Mouse (Mus musculus) kidney, embryonic 15.5 days (tissue): ENCODE measurements around the gene Mafg. TPM values are rescaled to one million over a fixed set of nuclear protein-coding genes. Genes with fewer than 3 reads are reported as not detected.
A peak's percentile ranks its signal among the peaks of the same experiment; 100 is the strongest.

Experiments used
- ATAC-seq: fragments of 200-750 bp; cut with Nextera tagmentation; replicated peaks from 2 replicates; pipeline ENCODE4 v1.8.0; 2017; ENCODE audit warnings: moderate TSS enrichment; ENCODE audit not compliant: low FRiP score
- H3K27ac ChIP-seq: fragments of 300-500 bp; sonication (generic); 2 replicates; pipeline ENCODE4 v1.5.1; 2015; ENCODE audit warnings: mild to moderate bottlenecking, inconsistent platforms
- H3K27me3 ChIP-seq: fragments of 300-500 bp; sonication (generic); 2 replicates; pipeline ENCODE4 v1.6.1; 2015; ENCODE audit warnings: inconsistent platforms
- H3K36me3 ChIP-seq: fragments of 300-500 bp; sonication (generic); 2 replicates; pipeline ENCODE4 v1.6.1; 2015; ENCODE audit warnings: inconsistent platforms
- H3K4me1 ChIP-seq: fragments of 300-500 bp; sonication (generic); 2 replicates; pipeline ENCODE4 v1.6.1; 2015; ENCODE audit warnings: inconsistent platforms
- H3K4me2 ChIP-seq: fragments of 300-500 bp; sonication (generic); 2 replicates; pipeline ENCODE4 v1.6.1; 2015; ENCODE audit warnings: moderate library complexity, mild to moderate bottlenecking, inconsistent platforms
- H3K4me3 ChIP-seq: fragments of 300-500 bp; sonication (generic); replicated peaks from 2 replicates; pipeline ENCODE4 v1.5.1; 2015; ENCODE audit warnings: mild to moderate bottlenecking, inconsistent platforms
- H3K9ac ChIP-seq: fragments of 300-500 bp; sonication (generic); 2 replicates; pipeline ENCODE4 v1.6.1; 2015; ENCODE audit warnings: mild to moderate bottlenecking, inconsistent platforms
- H3K9me3 ChIP-seq: fragments of 300-500 bp; sonication (generic); replicated peaks from 2 replicates; pipeline ENCODE4 v1.6.1; 2016; ENCODE audit warnings: inconsistent platforms
- WGBS: fragments of 180-500 bp; shearing (Covaris S2); methylation state at CpG from one replicate; pipeline ENCODE4 v1.1.7; 2015; ENCODE audit warnings: mixed read lengths; 5-methylcytosine and 5-hydroxymethylcytosine counted together
- polyA plus RNA-seq: library from polyadenylated mRNA; unstranded; fragments of >200 nt; fragmentation: Nextera tagmentation; extraction: Ambion mirVana; gene quantifications from 2 replicates; pipeline ENCODE4 v1.2.1, GENCODE M21; 2015

The Mafg gene
- polyA plus RNA-seq, 1 experiment from 2014 or later: 35.9 TPM

DNA sequence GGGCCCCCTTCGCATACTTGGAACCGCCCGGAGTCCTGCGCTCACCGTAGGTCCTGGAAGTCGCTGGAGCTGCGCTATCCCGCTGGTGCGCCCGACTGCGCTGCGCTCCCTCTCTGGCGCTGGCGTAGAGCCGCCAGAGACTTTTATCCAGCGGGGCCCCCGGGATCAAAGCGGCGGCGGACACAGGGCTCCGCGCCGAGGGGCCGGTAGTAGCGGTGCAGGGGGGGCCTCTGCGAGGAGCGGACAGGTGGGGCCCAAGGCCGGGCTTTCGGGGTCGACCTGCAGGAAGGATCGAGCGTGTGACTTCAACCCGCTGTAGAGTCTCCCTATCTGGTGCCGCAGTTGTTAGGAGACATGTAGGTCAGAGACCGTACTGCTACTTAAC lies 27.7 kb upstream of the Mafg start, which contains the start of gene Notum:
Notum (minus strand) TSS at position 100 of the 385 bp plus-strand sequence.
- ATAC-seq: peak; percentile 17; the same call in 1 of the 2 replicates
- Histone ChIP-seq H3K4me2 (peak within 1 kb of the TSS; percentile 83), H3K4me1 (peaks cover 28% of the 10 kb centered on the region), H3K36me3 (no peaks in the 10 kb centered on the region), H3K4me3 (peak within 1 kb of the TSS; percentile 51), H3K9me3 (no peaks in the 10 kb centered on the region), H3K9ac (peak within 1 kb of the TSS; percentile 36), H3K27me3 (peaks cover 79% of the 10 kb centered on the region), H3K27ac (peak within 1 kb of the TSS; percentile 18; the same call in 1 of the 2 replicates)
- under 1% methylated on average over 35 of the region's 35 CpGs for WGBS

DNA sequence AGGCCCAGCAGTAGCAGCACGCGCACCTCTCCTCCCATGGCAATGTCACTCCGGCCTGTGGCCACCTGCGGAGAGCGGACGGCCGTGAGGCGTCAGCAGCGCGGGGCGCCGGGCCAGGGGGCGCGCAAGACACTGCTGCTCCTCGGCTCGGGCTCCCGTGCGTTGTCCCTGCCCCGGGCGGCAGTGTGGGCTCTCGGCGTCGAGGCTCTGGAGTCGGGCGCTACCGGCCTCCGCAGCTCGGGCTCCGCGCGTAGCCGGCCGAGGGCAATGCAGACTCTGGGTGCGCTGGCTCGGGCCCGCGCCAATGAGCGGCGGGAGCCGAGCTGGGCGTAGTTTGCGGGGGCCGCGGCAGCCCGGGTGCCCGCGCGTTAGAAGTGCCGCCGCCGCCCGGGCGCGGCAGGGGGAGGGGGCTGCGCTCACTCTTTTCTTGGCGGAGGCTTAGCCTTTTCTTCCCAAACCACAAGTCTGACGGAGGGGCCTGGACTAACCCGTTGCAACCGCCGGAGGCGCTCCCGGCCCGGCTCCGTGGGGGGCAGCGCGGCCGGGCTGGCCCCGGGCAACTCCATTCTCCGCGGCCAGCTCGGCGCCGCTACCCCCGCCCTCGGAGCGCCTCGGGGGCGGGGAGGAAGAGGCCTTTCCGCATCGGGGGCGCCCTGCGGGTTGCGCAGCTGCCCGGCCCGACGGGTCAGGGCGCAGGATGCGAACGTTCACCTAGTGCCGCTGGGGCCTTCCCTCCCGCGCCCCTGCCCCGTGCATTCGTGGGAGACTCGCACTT lies 27.1 kb upstream of the Mafg start:
- Histone ChIP-seq H3K4me3 (peak overlapping the region; percentile 51), H3K36me3 (no peaks in the 10 kb centered on the region), H3K9ac (peak overlapping the region; percentile 36), H3K27ac (peak overlapping the region; percentile 18; the same call in 1 of the 2 replicates), H3K4me1 (peaks cover 28% of the 10 kb centered on the region), H3K9me3 (no peaks in the 10 kb centered on the region), H3K4me2 (peak overlapping the region; percentile 83), H3K27me3 (peaks cover 79% of the 10 kb centered on the region)
- WGBS: under 1% methylated on average over 85 of the region's 95 CpGs
- ATAC-seq: peak; percentile 73

DNA sequence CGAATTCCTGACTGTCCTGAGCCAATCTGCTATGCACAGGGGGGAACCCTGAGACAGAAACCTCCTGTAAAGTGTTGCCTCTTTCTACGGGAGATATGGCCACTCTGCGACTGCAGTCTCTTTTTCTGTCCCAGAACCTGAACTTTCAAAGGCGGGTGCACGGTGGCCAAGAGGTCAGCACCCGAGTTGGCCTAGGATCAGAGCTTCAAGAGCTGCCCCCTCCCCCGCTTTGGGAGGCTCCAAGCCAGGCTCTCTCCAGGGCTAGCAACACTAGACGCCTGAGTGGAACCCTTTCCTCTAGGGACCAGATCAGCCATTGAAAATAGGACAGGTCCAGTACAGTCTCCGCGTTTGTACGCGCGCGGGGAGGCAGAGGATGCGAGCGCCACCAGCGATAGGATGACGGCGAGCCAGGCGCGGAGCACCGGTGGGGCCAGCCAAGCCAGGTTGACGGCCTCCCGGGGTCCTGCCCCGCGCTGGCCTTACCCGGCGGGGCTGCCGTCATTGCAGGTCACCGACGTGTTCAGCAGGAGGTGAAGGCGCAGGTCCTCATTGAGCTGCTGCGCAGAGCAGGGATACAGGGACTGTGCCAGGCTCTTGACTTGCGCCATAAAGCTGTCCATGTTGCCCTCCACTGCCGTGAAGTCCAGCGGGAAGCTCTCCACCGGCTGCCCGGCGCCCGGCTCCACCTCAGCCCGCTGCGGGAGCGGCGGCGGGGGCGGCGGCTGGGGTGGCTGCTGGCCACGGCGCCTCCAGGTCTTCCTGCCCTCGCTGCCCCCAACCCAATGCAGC lies 26.3 kb upstream of the Mafg start:
- no peaks in the 10 kb centered on the region for H3K9me3 ChIP-seq
- 2% methylated on average over 46 of the region's 50 CpGs for WGBS
- H3K9ac ChIP-seq: peak overlapping the region; percentile 36
- 0 out of 2 replicates have a peak overlapping the region, but pooled peaks have one; percentile 18 for H3K27ac ChIP-seq
- peaks cover 79% of the 10 kb centered on the region for H3K27me3 ChIP-seq
- H3K4me3 ChIP-seq: peak overlapping the region; percentile 51
- peak overlapping the region; percentile 83 for H3K4me2 ChIP-seq
- 0 out of 2 replicates have a peak, but pooled peaks have one; percentile 1 for ATAC-seq
- H3K36me3 ChIP-seq: no peaks in the 10 kb centered on the region
- H3K4me1 ChIP-seq: peaks cover 28% of the 10 kb centered on the region

DNA sequence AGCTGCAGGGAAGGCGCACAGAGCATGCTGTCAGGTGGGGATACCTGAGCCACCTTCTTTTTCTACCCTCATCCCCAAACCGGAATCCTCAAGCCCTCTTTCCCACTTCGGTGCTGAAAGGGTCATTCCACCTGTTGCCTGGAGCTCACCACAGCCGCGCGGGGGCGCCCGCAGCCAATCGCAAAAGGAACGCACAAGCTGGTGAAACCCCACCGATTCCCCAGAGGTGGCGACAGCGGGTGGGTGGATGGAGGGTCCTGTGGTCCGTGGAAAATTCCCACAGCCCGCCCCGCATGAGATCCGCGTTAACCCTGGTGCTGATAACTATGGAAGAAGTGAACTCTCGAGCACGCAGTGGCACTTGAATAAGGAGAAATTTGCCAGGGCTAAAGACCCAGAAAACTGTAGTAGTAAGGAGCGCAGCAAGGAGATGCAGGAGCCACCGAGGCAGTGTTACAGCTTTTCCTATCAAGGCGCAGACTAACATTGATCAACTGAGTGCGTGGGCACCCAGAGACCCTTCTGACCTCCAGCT lies 25.5 kb upstream of the Mafg start:
- no peak overlapping the region for H3K27ac ChIP-seq
- H3K4me1 ChIP-seq: peaks cover 28% of the 10 kb centered on the region
- H3K27me3 ChIP-seq: peaks cover 81% of the 10 kb centered on the region
- peak overlapping the region; percentile 51 for H3K4me3 ChIP-seq
- ATAC-seq: no peak
- no peak overlapping the region for H3K9ac ChIP-seq
- 3% methylated on average over 24 of the region's 24 CpGs for WGBS
- no peaks in the 10 kb centered on the region for H3K9me3 ChIP-seq
- H3K36me3 ChIP-seq: no peaks in the 10 kb centered on the region
- H3K4me2 ChIP-seq: peak overlapping the region; percentile 83

DNA sequence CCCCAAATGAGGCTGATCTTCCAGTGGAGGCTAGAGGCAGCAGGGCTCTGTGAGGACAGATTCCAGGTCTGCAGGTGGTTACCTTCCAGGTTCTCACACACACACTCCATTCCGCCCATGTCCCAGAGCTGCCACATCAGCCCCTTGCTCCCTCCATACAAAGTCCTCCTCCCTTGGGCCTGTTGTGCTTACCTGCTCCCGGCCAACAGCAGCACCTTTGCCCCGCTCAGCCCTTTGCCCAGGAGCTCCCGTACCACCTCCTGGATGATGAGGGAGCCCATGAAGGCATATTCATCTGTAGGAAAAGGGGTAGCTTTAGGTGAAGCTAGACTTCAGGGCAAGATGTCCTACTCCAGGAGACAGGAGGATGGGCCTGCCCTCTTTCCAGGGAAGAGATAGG lies 23.9 kb upstream of the Mafg start:
- no peaks in the 10 kb centered on the region for H3K9me3 ChIP-seq
- H3K36me3 ChIP-seq: no peaks in the 10 kb centered on the region
- 92% methylated on average over 4 of the region's 4 CpGs for WGBS

DNA sequence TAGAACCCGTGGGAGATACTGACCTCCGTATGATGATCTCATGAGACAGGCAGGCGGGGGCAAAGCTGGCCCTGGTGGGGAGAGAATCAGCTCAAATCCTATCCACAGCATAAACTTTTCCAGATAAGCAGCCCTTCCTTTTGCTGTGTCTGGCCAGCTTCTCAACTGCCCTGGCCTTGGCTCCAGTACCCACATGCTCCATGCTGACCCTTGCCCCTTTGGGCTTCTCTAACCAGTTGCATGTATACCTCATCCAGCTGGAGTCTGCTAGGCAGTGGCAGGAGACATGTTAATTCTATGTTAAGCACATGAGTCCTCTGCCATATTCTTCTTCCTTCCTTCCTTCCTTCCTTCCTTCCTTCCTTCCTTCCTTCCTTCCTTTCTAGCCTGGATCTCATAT lies 21.3 kb upstream of the Mafg start:
- Histone ChIP-seq H3K4me1 (peaks cover 10% of the 10 kb centered on the region), H3K27me3 (peaks cover 40% of the 10 kb centered on the region), H3K4me2 (no peak overlapping the region), H3K4me3 (no peak overlapping the region), H3K9me3 (no peaks in the 10 kb centered on the region), H3K9ac (no peak overlapping the region), H3K27ac (no peak overlapping the region), H3K36me3 (no peaks in the 10 kb centered on the region)
- 77% methylated on average over 3 of the region's 3 CpGs for WGBS
- ATAC-seq: no peak

More for the DNA sequence above, 23.9 kb upstream of the Mafg start:
- Histone ChIP-seq H3K27ac (no peak overlapping the region), H3K27me3 (peaks cover 65% of the 10 kb centered on the region), H3K4me1 (peaks cover 28% of the 10 kb centered on the region), H3K4me2 (no peak overlapping the region), H3K9ac (no peak overlapping the region), H3K4me3 (no peak overlapping the region)
- ATAC-seq: no peak

DNA sequence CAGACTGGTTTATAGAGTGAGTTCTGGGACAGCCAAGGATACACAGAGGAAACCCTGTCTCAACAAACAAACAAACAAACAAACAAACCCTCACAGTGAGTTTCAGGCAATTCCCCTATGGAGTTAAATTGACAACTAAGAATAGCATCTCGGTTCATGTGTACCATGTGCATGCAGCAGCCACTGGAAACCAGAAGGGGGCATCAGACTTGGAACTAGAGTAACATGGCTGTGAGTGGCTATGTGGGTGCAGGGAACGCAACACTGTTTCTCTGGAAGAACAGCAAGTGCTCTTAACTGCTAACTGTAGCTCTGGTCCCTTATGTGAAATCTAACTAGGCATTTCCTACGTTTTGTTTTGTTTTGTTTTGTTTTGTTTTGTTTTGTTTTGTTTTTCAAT lies 18.5 kb upstream of the Mafg start:
- no peak for ATAC-seq

DNA sequence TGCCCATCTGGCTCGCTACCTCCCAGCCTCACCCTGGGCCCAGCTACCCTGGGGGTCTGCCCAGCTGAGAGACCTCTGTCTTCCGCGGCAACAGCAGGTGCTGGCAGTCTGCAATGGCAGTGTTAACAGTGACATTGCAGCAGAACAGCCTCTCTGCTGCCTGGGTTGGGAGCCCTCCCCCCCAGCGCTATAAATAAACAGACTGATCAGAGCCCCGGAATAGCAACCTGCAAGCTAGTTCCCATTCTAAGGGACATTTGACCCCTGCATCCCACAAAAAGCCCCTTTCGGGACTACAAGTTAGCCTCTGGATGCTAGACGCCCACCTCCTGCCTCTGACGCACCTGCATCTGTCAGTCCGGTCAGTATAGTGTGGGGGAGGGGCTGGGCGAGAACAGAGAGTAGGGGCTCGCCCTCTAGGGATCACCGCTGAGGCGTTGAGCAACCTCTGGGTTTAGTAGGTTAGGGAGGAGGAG lies 14.6 kb upstream of the Mafg start, which contains the start of gene Myadml2:
Myadml2 (minus strand) TSS at position 158 of the 476 bp plus-strand sequence.
- Histone ChIP-seq H3K4me2 (peak within 1 kb of the TSS; percentile 56), H3K4me1 (peaks cover 18% of the 10 kb centered on the region), H3K9ac (peak within 1 kb of the TSS; percentile 33; the same call in 1 of the 2 replicates), H3K36me3 (no peaks in the 10 kb centered on the region), H3K9me3 (no peaks in the 10 kb centered on the region), H3K4me3 (peak within 1 kb of the TSS; percentile 14), H3K27me3 (peaks cover 17% of the 10 kb centered on the region; the same call in 1 of the 2 replicates), H3K27ac (no peak within 1 kb of the TSS)
- no peak for ATAC-seq
- 7% methylated on average over 13 of the region's 13 CpGs for WGBS

More for the DNA sequence above, 18.5 kb upstream of the Mafg start:
- Histone ChIP-seq H3K27me3 (peaks cover 24% of the 10 kb centered on the region; the same call in 1 of the 2 replicates), H3K4me2 (no peak overlapping the region), H3K4me1 (peaks cover 10% of the 10 kb centered on the region), H3K9me3 (no peaks in the 10 kb centered on the region), H3K9ac (no peak overlapping the region), H3K27ac (no peak overlapping the region), H3K36me3 (no peaks in the 10 kb centered on the region), H3K4me3 (no peak overlapping the region)
- 75% methylated on average over 3 of the region's 3 CpGs for WGBS

DNA sequence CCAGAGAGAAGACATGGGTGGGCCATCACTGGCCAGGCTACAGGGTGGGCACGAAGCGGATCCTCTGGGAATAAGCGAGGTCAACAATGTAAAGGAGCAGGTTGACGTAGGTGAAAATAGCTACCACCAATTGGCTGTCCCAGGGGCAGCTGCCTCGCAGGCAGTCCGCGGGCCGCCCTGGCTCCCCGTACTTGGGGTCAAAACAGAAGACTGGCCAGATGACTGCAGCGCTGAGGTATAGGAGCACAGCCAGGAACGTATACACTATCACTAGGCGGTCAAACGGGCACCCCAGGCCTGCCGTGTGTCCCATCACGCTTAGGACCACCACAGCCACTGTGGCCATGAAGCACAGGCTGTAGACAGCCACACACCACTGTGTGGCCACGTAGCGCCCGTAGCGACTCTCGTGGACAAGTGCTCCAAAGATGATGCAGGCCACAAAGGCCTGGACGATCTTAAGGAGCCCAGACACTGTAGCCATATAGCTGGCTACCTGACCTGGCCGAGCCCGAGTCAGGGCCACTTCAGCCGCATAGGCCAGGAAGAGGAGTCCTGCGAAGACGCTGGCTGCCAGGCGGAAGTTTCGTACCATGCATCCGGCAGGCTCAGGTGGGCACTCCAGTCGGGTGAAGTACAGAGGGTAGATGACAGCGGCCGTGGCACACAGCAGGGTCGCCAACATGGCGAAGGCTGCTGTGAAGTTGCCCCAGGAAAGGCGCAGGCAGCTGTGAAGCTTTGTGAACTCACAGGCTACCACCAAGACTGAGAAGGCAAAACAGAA lies 13.8 kb upstream of the Mafg start:
- WGBS: 83% methylated on average over 35 of the region's 35 CpGs
- Histone ChIP-seq H3K4me1 (peaks cover 26% of the 10 kb centered on the region), H3K36me3 (no peaks in the 10 kb centered on the region), H3K4me2 (peak overlapping the region; percentile 56; the same call in 1 of the 2 replicates), H3K27me3 (peaks cover 21% of the 10 kb centered on the region; the same call in 1 of the 2 replicates), H3K4me3 (no peak overlapping the region; the same call in 1 of the 2 replicates), H3K27ac (no peak overlapping the region), H3K9me3 (no peaks in the 10 kb centered on the region), H3K9ac (no peak overlapping the region)
- no peak for ATAC-seq

DNA sequence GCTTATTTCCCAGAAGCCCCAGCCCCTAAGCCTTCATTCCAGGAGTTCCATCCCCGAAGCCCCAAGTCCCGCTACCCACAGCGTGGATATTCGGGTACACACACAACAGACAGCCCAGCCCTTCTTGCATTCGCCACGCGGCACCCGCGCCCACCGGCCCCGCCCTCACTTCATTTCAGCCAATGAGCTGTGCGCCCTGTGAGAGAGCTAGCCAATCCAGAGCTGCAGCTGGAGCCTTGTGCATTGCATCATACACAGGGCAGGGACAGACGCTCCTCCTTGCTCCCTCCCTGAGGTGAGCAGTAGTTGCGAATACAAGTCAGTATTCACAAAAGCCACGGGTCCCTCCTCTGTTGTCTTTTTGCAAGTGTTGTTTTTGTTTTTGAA lies 10.2 kb upstream of the Mafg start, which contains the start of gene Pycr1:
Pycr1 (minus strand) TSS at position 169 of the 387 bp plus-strand sequence.
- Histone ChIP-seq H3K4me3 (peak within 1 kb of the TSS; percentile 50), H3K36me3 (no peaks in the 10 kb centered on the region), H3K9ac (peak within 1 kb of the TSS; percentile 66), H3K27me3 (peaks cover 22% of the 10 kb centered on the region; the same call in 1 of the 2 replicates), H3K9me3 (no peaks in the 10 kb centered on the region), H3K27ac (0 out of 2 replicates have a peak within 1 kb of the TSS, but pooled peaks have one; percentile 45), H3K4me2 (peak within 1 kb of the TSS; percentile 78), H3K4me1 (peaks cover 27% of the 10 kb centered on the region)
- WGBS: under 1% methylated on average over 15 of the region's 15 CpGs
- peak; percentile 99 for ATAC-seq
